Mouse (Mus musculus) gastrocnemius, postnatal 36 days (tissue): ENCODE results near the gene Armcx3. TPM values are rescaled to one million over a fixed set of nuclear protein-coding genes. Genes with fewer than 3 reads are reported as not detected.
"Not testable (repeated sequence)": the region's sequence is repeated elsewhere in the genome, so short reads cannot be mapped to it uniquely, and the experiment has no call there.

ENCODE experiments used
- DNase-seq, 2 experiments: peaks; one replicate each; pipeline ENCODE4 v3.0.0; 2022
- intact Hi-C: fragments of 180-260 bp; cut with DNase I; formaldehyde crosslinking; loops from one replicate; pipeline ENCODE4 v1.15.1; 2025
- long read RNA-seq, 2 experiments: library from polyadenylated mRNA; stranded (forward); transcript quantifications; one replicate each; pipeline ENCODE4 v2.0.0; 2021
- total RNA-seq, 2 experiments: library from RNA; stranded (reverse); gene quantifications; 2 replicates each; pipeline ENCODE4 v1.2.3; 2021

The Armcx3 gene
- total RNA-seq: 10 to 100 TPM; 21.9 to 23.4 TPM
- long read RNA-seq, experiment 1, transcript Armcx3-201 (5 exons, 3,327 nt): major isoform, 10 of 29 reads
- long read RNA-seq, experiment 1, partial matches to known transcripts: 18 of 29 reads
- long read RNA-seq, experiment 1, other reads (novel, unspliced or antisense): 0 of 29 reads
- long read RNA-seq, experiment 2, transcript Armcx3-201 (5 exons, 3,327 nt): major isoform, 16 of 29 reads
- long read RNA-seq, experiment 2, partial matches to known transcripts: 3 of 29 reads
- long read RNA-seq, experiment 2, other reads (novel, unspliced or antisense): 7 of 29 reads

- intact Hi-C loops: no loop called here
Measured at GRCm38 (mm10) chrX:134756434-134757292, at the start of gene Armcx3. Armcx3 (plus strand) TSS chrX:134756595.

GRCm38 (mm10) chrX:134716863-134717262, 39.5 kb upstream of the Armcx3 start:
- intact Hi-C loops: no loop called here
- no peak for DNase-seq

More at GRCm38 (mm10) chrX:134756434-134757292, at the start of gene Armcx3:
- DNase-seq: peak; percentile 32 to 41

- peak; percentile 23 to 35 for DNase-seq
- intact Hi-C loops: no loop called here
Measured at GRCm38 (mm10) chrX:134717752-134718308, 38.6 kb upstream of the Armcx3 start, which contains the start of gene Armcx1. Armcx1 (plus strand) TSS chrX:134717963.

- DNase-seq: peak; percentile 25 to 30
- intact Hi-C loops: no loop called here
Measured at GRCm38 (mm10) chrX:134718524-134718923, 37.9 kb upstream of the Armcx3 start.

- intact Hi-C loops, DNase-seq: not testable (repeated sequence)
Measured at GRCm38 (mm10) chrX:134723762-134724161, 32.6 kb upstream of the Armcx3 start.

- DNase-seq: no peak
- intact Hi-C loops: loop anchor here (5.0 kb wide), 1 partner anchor 188 kb away; no protein-coding TSS in a partner anchor
Measured at GRCm38 (mm10) chrX:134729778-134730177, 26.6 kb upstream of the Armcx3 start.

GRCm38 (mm10) chrX:134737796-134738195, 18.6 kb upstream of the Armcx3 start:
- intact Hi-C loops: no loop called here
- no peak for DNase-seq

- intact Hi-C loops: no loop called here
- DNase-seq: no peak
Measured at GRCm38 (mm10) chrX:134739160-134739559, 17.2 kb upstream of the Armcx3 start.

- intact Hi-C loops: loop anchor here (10.0 kb wide), 1 partner anchor 93 kb away; no protein-coding TSS in a partner anchor
- no peak for DNase-seq
Measured at GRCm38 (mm10) chrX:134741862-134742261, 14.5 kb upstream of the Armcx3 start.

- intact Hi-C loops: loop anchor here (2.0 to 10.0 kb wide), 2 partner anchors 88 to 166 kb away; no protein-coding TSS in a partner anchor
- DNase-seq: peak in 1 of 2 experiments; percentile 16
Measured at GRCm38 (mm10) chrX:134746459-134746858, 9.9 kb upstream of the Armcx3 start.

GRCm38 (mm10) chrX:134750764-134751592, 5.4 kb upstream of the Armcx3 start, which contains the start of gene Armcx6:
Armcx6 (minus strand) TSS chrX:134751417.
- intact Hi-C loops: no loop called here
- DNase-seq: peak; percentile 29 to 39

- intact Hi-C loops: no loop called here
- DNase-seq: no peak
Measured at GRCm38 (mm10) chrX:134751910-134752309, 4.5 kb upstream of the Armcx3 start.

GRCm38 (mm10) chrX:134752584-134752983, 3.8 kb upstream of the Armcx3 start:
- DNase-seq: no peak
- intact Hi-C loops: no loop called here

- intact Hi-C loops: no loop called here
- DNase-seq: no peak
Measured at GRCm38 (mm10) chrX:134757293-134757995, 1.0 kb downstream of the Armcx3 start.

GRCm38 (mm10) chrX:134763428-134764198, 7.2 kb downstream of the Armcx3 start:
- intact Hi-C loops, DNase-seq: not testable (repeated sequence)

GRCm38 (mm10) chrX:134787728-134788127, 31.3 kb downstream of the Armcx3 start:
- intact Hi-C loops: no loop called here
- no peak for DNase-seq

GRCm38 (mm10) chrX:134807833-134808754, 51.7 kb downstream of the Armcx3 start:
- DNase-seq: no peak
- intact Hi-C loops: no loop called here
